Mouse (Mus musculus) CD4-positive, CD25-positive, alpha-beta regulatory T cell, adult 2 months (primary cell): ENCODE results near the gene Rnf115.

Source experiments
- DNase-seq: peaks from one replicate; pipeline ENCODE4 v3.0.0-alpha.2; 2012; ENCODE audit warnings: low read depth, low spot score

The Rnf115 gene

GRCm38 (mm10) chr3:96707903-96708683 is 19.4 kb upstream of the Rnf115 start, which contains the start of gene Nudt17:
Gene Nudt17, minus strand, starts transcription at chr3:96708562.
- peak; percentile 79 for DNase-seq

GRCm38 (mm10) chr3:96708684-96709064 is 18.8 kb upstream of the Rnf115 start:
- no peak for DNase-seq

GRCm38 (mm10) chr3:96714286-96714685 is 13.2 kb upstream of the Rnf115 start:
- no peak for DNase-seq

DNA sequence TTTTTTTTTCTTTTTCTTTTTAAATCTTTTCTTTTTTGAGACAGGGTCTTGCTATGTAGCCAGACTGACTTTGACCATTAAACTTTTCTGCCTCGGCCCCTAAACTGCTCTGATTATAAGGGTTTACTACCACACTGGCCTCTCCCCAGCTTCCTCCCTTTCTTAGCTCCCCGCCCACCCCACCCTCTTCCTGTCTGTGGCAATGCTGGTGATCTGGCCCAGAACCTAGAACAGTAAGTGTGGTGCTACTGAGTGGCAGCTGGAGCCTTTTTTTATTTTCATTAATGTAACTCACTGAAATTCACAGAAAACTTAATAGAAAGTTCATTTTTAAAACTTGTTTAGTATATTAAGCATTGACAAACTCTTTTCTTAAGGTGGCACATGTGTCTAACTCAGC is 11.6 kb upstream of the Rnf115 start:
- DNase-seq: peak; percentile 35

DNA sequence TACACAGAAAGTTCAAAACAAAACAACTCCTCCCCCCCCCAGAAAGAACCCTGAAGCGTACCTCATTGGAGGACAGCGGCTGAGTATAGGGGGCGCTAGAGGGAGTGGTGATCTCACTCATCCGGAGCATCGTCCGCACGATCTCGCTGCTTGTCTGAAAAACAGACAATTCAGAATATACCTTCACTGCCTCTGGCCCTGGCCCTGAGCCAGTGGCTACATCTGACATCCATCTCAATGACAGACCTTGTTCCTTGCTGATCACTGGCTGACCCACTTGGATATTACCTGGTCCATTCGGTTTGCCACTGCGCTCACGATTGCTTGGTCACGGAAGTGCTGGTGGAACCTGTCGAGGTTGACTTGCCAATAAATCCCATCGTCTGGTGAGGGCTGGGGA is 8.3 kb upstream of the Rnf115 start:
- peak; percentile 53 for DNase-seq

DNA sequence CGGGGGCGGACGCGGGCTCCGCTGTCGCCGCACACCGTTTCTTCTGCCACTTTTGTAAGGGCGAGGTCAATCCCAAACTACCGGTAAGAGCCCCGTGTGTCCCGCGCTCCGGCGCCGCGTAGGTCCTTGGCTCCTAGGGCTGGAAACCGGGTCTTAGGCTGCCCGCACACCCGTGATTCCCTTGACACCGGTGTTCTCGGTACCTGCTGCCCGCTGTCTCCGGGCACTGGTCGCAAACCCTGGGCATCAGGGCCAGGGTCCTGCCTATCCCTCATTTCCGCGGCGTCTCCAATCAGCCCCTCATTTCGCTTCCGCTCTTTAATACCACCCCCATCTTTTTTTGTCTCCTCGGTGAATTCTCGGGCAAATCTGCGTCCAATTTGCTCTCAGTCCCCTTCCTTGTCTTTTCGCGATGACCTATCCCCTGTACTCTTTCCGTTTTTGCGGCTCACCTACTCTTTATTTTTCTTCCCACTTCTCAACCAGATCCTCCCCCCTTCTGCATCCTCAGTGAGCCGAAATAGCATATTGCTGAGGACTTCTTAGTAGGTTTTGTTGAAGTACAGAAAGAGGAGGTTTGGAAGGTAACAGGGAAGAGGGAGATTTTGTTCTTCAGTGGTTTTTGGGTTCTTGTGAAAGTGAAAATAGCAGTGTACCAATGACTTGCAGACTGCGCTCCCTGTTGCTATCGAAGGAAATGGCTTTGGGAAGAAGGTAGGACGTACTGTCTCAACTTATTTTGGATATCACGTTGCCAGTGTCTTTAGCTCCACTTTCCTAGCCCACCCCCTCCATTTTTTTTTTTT is 567 bp downstream of the Rnf115 start:
- peak; percentile 55 for DNase-seq

- DNase-seq: no peak
Observed at GRCm38 (mm10) chr3:96728634-96729402, 1.4 kb downstream of the Rnf115 start.

DNA sequence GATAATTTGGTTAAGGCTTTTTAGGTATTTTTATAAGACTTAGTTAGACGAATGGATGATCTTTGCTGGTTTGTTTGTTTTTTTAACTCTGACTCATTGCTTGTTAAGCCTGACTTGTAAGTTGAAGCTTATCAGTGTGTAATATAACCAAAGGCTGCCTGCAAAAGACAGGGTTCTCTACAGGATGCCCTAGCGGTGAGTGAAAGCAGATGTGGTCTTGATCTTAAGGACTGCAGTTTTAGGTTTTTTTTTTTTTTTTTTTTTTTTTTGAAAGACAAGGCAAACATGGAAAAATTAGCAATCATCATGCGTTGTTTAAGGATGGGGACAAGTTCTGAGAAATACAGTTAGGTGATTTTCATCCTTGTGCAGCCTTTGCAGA is 1.9 kb downstream of the Rnf115 start:
- DNase-seq: peak; percentile 64

DNA sequence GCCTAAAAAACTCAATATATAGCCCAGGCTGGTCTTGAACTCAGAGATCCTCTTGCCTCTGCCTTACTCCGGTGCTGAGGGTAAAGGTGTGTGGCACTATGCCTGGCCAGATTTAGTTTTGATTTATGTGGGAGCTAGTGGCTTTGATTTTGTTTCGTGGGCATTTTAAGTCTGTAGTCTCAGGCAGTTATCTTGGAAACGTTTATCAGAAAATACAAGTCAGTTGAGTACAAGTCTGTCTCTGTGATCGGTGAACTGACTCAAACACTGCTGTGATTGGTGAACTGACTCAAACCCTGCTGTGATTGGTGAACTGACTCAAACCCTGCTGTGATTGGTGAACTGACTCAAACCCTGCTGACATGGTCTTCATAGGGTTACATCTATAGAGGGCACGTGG is 3.3 kb downstream of the Rnf115 start:
- no peak for DNase-seq

GRCm38 (mm10) chr3:96733984-96734383 is 6.5 kb downstream of the Rnf115 start:
- DNase-seq: no peak

GRCm38 (mm10) chr3:96735200-96735599 is 7.7 kb downstream of the Rnf115 start:
- DNase-seq: no peak

DNA sequence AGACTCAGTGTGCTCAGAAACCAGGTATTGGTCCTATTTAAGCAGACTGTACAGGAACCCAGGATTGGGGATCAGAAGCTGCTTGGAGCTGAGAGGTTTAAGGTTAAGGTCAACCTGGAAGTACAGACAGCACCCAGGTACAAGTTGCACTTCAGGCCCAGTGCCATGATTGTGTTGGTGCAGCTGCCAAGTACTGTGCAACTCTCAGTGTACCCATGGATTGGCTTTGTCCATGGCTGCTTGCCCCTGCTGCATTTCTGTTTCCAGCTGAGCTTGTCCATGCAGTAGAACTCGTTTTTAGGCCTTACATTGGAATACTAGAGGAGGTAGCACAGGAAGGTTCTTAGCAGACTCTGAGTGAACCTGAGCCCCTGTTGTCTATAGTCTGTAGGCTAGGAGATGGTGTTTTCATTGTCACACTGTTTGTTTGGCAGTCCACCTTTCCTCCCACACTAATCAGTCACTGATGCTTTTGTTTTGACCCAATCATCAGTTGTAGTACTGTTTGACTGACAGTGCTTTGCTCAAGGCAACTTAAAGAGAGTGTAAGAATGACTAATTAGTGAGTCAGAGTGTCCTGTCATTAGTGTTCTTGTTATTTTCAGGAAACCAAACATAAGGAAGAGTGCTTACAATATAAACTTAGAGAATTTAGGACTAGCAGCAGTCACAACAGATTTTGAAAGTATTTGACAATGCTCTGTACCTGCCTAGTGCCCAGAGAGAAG is 9.7 kb downstream of the Rnf115 start:
- no peak for DNase-seq

GRCm38 (mm10) chr3:96737995-96738394 is 10.5 kb downstream of the Rnf115 start:
- DNase-seq: no peak

GRCm38 (mm10) chr3:96740279-96740678 is 12.8 kb downstream of the Rnf115 start:
- peak; percentile 22 for DNase-seq

DNA sequence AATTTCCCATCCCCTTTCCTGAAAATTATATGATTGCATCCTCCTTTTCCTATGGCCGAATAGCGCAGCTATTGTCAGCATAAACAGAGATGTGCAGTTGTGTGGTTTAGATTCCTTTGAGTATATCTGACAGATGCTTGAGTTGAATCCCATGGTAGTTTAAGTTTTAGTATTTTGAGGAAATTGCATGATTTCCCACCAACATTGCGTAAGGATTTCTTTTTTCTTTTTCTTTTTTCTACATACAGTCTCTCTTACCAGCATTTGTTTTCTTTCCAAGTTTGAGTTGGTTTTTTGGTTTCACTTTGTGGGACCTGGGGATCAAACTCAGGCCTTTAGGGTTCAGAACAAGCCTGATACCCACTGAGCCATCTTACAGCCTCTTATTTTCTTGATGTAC is 16.9 kb downstream of the Rnf115 start:
- DNase-seq: no peak

- DNase-seq: peak; percentile 25
Observed at GRCm38 (mm10) chr3:96746829-96747228, 19.4 kb downstream of the Rnf115 start.

DNA sequence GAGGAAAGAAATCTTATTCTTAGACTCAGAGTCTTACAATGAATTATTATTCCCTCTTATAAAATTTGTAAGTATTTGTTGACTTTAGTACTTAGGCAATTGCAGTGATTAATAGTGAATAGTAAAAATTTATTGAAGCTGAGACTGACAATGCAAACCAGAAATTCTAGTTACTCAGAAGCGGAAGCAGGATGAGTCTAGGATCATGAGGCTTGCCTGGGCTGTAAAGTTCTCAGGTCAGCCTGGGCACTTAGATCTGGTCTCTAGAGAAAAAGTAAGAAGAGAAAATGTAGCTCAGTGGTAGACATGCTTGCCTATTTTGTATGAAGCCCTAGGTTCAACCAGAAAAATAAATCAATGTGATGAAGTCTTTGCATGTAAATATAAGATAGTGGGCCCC is 28.5 kb downstream of the Rnf115 start:
- DNase-seq: no peak

DNA sequence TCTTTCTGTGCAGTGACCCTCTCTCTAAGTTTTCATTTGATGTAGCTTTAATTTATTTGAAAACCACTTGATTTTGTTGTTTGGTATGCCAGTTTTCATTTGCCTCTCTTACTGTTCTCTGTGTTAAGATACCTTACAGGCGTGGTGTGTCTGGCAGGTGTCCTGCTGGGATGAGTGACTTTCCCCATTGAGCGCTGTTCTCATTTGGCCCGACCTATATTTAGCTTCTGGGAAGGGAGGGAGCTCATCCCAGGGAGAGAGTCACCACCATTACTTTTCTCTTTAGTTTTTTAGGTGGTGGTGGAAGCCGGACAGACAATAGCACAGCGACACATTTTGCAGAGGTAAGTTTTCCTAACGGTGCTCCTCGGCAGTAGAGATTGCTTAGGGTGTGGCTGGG is 30.2 kb downstream of the Rnf115 start:
- no peak for DNase-seq

DNA sequence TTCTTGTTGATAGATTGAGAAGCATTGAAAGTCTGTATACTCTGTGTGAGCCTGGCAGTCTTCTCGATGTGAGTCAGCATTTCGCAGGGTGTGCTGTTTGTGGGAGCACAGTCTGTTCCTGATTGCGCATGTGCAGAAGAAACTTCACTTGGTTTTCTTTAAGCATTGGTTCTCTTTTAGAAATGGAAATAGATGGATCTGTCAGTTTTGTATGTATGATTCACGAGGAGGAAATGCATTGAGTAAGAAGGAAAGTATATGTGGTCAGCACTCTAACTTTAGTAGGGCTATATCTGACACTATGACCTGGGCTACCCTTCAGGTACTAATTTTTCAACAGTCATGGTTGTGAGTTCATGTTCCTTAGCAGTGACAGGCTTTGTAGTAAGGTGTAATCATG is 32.2 kb downstream of the Rnf115 start:
- peak; percentile 24 for DNase-seq

DNA sequence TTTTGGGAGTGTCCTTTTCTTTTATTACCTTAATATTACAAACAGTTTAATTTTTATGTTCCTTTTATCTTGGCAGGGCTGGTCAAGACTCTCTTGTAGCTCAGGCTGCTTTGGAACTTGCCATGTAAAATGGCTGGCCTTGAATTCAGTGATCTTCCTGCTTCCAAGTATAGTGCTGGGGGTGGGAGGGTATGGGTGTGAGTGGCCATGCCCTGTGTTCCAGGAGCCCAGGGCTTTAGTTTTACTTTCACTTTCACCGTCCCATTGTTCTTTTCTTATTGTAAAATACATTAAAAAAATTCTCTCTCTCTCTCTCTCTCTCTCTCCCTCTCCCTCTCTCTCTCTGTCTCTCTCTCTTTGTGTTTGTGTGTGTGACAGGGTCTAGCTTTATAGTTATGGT is 37.1 kb downstream of the Rnf115 start:
- DNase-seq: peak; percentile 51

- DNase-seq: no peak
Observed at GRCm38 (mm10) chr3:96769971-96770370, 42.5 kb downstream of the Rnf115 start.

- no peak for DNase-seq
Observed at GRCm38 (mm10) chr3:96772949-96773348, 45.5 kb downstream of the Rnf115 start.
